Mouse (Mus musculus) MEL (cell line): ENCODE measurements around the gene Arsg. TPM values are rescaled to one million over a fixed set of nuclear protein-coding genes. Genes with fewer than 3 reads are reported as not detected.

Experiments used
- DNase-seq: peaks from one replicate; pipeline ENCODE4 v3.0.0; 2011; ENCODE audit warnings: low read depth, low spot score
- H3K27ac ChIP-seq: 2 replicates; pipeline ENCODE4 v1.5.1; 2012; ENCODE audit warnings: low read depth, mild to moderate bottlenecking, control low read depth, low read length, moderate library complexity; ENCODE audit not compliant: control insufficient read depth
- H3K27me3 ChIP-seq, 2 experiments: fragments of 150-350 bp in 1 of 2; sonication (generic) in 1 of 2; 2 replicates each; pipeline ENCODE4 v1.6.1; 2012; ENCODE audit warnings: low read length in 2 of 2, mild to moderate bottlenecking in 2 of 2, improper control_type of control experiment in 1 of 2, moderate library complexity in 1 of 2; ENCODE audit not compliant: insufficient read depth in 2 of 2, control insufficient read depth in 1 of 2
- H3K36me3 ChIP-seq, 2 experiments: 2 replicates each; pipeline ENCODE4 v1.6.1; 2012 to 2014; ENCODE audit warnings: low read length in 2 of 2, improper control_type of control experiment in 1 of 2, inconsistent platforms in 1 of 2, mild to moderate bottlenecking in 1 of 2; ENCODE audit not compliant: insufficient read depth in 2 of 2, control insufficient read depth in 1 of 2
- H3K4me1 ChIP-seq, 2 experiments: fragments of 150-350 bp in 1 of 2; sonication (generic) in 1 of 2; 2 replicates each; pipeline ENCODE4 v1.6.1; 2012; ENCODE audit warnings: low read length in 2 of 2, improper control_type of control experiment in 1 of 2, mild to moderate bottlenecking in 1 of 2; ENCODE audit not compliant: insufficient read depth in 2 of 2, control insufficient read depth in 1 of 2
- H3K4me3 ChIP-seq, 2 experiments: fragments of 150-350 bp in 1 of 2; sonication (generic) in 1 of 2; 2 replicates each; pipeline ENCODE4 v1.5.1; 2012; ENCODE audit warnings: low read depth in 2 of 2, low read length in 2 of 2, mild to moderate bottlenecking in 2 of 2, moderate library complexity in 2 of 2, control low read depth in 1 of 2, improper control_type of control experiment in 1 of 2; ENCODE audit not compliant: control insufficient read depth in 1 of 2, insufficient read depth in 1 of 2
- H3K79me2 ChIP-seq: 2 replicates; pipeline ENCODE4 v1.6.1; 2012; ENCODE audit warnings: mild to moderate bottlenecking, low read length, moderate library complexity; ENCODE audit not compliant: control insufficient read depth, poor library complexity, insufficient read depth
- H3K9ac ChIP-seq: 2 replicates; pipeline ENCODE4 v1.6.1; 2012; ENCODE audit warnings: low read depth, mild to moderate bottlenecking, control low read depth, low read length, moderate library complexity; ENCODE audit not compliant: control insufficient read depth, poor library complexity, severe bottlenecking
- H3K9me3 ChIP-seq: fragments of 150-350 bp; sonication (generic); replicated peaks from 2 replicates; pipeline ENCODE4 v1.6.1; 2012; ENCODE audit warnings: mild to moderate bottlenecking, low read length, improper control_type of control experiment, moderate library complexity; ENCODE audit not compliant: insufficient read depth
- CTCF ChIP-seq, 3 experiments: IDR thresholded peaks in 2 of 3; conservative IDR thresholded peaks in 1 of 3; 2 replicates each; pipeline ENCODE4 v1.5.1; 2011 to 2012; ENCODE audit warnings: low read length in 3 of 3, low read depth in 2 of 3, mild to moderate bottlenecking in 2 of 3, improper control_type of control experiment in 1 of 3, inconsistent platforms in 1 of 3, mixed read lengths in 1 of 3, moderate library complexity in 1 of 3; ENCODE audit not compliant: control insufficient read depth in 1 of 3, insufficient read depth in 1 of 3, poor library complexity in 1 of 3, severe bottlenecking in 1 of 3
- ELF1 ChIP-seq: IDR thresholded peaks from 2 replicates; pipeline ENCODE4 v1.6.1; 2014; ENCODE audit warnings: low read depth, mild to moderate bottlenecking, inconsistent platforms, low read length, improper control_type of control experiment, moderate library complexity
- ETS1 ChIP-seq: IDR thresholded peaks from 2 replicates; pipeline ENCODE4 v1.6.1; 2012; ENCODE audit warnings: low read depth, mild to moderate bottlenecking, inconsistent platforms, low read length, improper control_type of control experiment, moderate library complexity
- GABPA ChIP-seq: IDR thresholded peaks from 2 replicates; pipeline ENCODE4 v1.6.1; 2012; ENCODE audit warnings: low read depth, mild to moderate bottlenecking, inconsistent platforms, low read length, improper control_type of control experiment, moderate library complexity
- JUND ChIP-seq: IDR thresholded peaks from 2 replicates; pipeline ENCODE4 v1.6.1; 2011; ENCODE audit warnings: low read depth, mild to moderate bottlenecking, improper control_type of control experiment, low read length
- KAT2A ChIP-seq: conservative IDR thresholded peaks from 2 replicates; pipeline ENCODE4 v1.6.1; 2012; ENCODE audit warnings: low read depth, low read length, improper control_type of control experiment, inconsistent platforms
- MAX ChIP-seq: IDR thresholded peaks from 2 replicates; pipeline ENCODE4 v1.6.1; 2011; ENCODE audit warnings: low read length, improper control_type of control experiment
- MAZ ChIP-seq: IDR thresholded peaks from 2 replicates; pipeline ENCODE4 v1.6.1; 2012; ENCODE audit warnings: low read depth, mild to moderate bottlenecking, inconsistent platforms, low read length, improper control_type of control experiment
- MYB ChIP-seq: IDR thresholded peaks from 2 replicates; pipeline ENCODE4 v1.6.1; 2011; ENCODE audit warnings: mild to moderate bottlenecking, low read depth, low read length, improper control_type of control experiment
- MYC ChIP-seq: IDR thresholded peaks from 2 replicates; pipeline ENCODE4 v1.6.1; 2011; ENCODE audit warnings: low read depth, mild to moderate bottlenecking, low read length, improper control_type of control experiment, moderate library complexity
- POLR2A ChIP-seq, 2 experiments: IDR thresholded peaks; 2 replicates each; pipeline ENCODE4 v1.6.1; 2011 to 2012; ENCODE audit warnings: low read length in 2 of 2, mild to moderate bottlenecking in 2 of 2, control low read depth in 1 of 2, improper control_type of control experiment in 1 of 2, low read depth in 1 of 2, moderate library complexity in 1 of 2; ENCODE audit not compliant: control insufficient read depth in 1 of 2, insufficient read depth in 1 of 2, poor library complexity in 1 of 2
- POLR2AphosphoS2 ChIP-seq: IDR thresholded peaks from 2 replicates; pipeline ENCODE4 v1.6.1; 2011; ENCODE audit warnings: low read length, improper control_type of control experiment
- POLR2AphosphoS5 ChIP-seq: IDR thresholded peaks from 2 replicates; pipeline ENCODE4 v1.6.1; 2012; ENCODE audit warnings: low read depth, borderline replicate concordance, mild to moderate bottlenecking, inconsistent platforms, low read length, moderate library complexity, mixed read lengths
- RAD21 ChIP-seq: IDR thresholded peaks from 2 replicates; pipeline ENCODE4 v1.6.1; 2011; ENCODE audit warnings: mild to moderate bottlenecking, low read depth, low read length, improper control_type of control experiment
- RCOR1 ChIP-seq: IDR thresholded peaks from 2 replicates; pipeline ENCODE4 v1.6.1; 2012; ENCODE audit warnings: low read depth, mild to moderate bottlenecking, inconsistent platforms, low read length, improper control_type of control experiment
- SIN3A ChIP-seq: IDR thresholded peaks from 2 replicates; pipeline ENCODE4 v1.6.1; 2012; ENCODE audit warnings: low read length, improper control_type of control experiment, inconsistent platforms
- SMC3 ChIP-seq: IDR thresholded peaks from 2 replicates; pipeline ENCODE4 v1.6.1; 2011; ENCODE audit warnings: low read depth, low read length, improper control_type of control experiment
- TAL1 ChIP-seq: IDR thresholded peaks from 2 replicates; pipeline ENCODE4 v1.6.1; 2012; ENCODE audit warnings: mild to moderate bottlenecking, inconsistent platforms, low read length, moderate library complexity, mixed read lengths
- TBP ChIP-seq: IDR thresholded peaks from 2 replicates; pipeline ENCODE4 v1.8.0; 2011; ENCODE audit warnings: low read depth, low read length, improper control_type of control experiment
- UBTF ChIP-seq: IDR thresholded peaks from 2 replicates; pipeline ENCODE4 v1.6.1; 2012; ENCODE audit warnings: low read depth, mild to moderate bottlenecking, inconsistent platforms, low read length, improper control_type of control experiment, moderate library complexity, borderline replicate concordance; ENCODE audit not compliant: insufficient read depth
- USF2 ChIP-seq, 2 experiments: IDR thresholded peaks; 2 replicates each; pipeline ENCODE4 v1.6.1; 2011 to 2012; ENCODE audit warnings: improper control_type of control experiment in 2 of 2, low read length in 2 of 2, borderline replicate concordance in 1 of 2, inconsistent platforms in 1 of 2, low read depth in 1 of 2, mild to moderate bottlenecking in 1 of 2; ENCODE audit not compliant: insufficient read depth in 1 of 2
- ZC3H11A ChIP-seq: IDR thresholded peaks from 2 replicates; pipeline ENCODE4 v1.6.1; 2012; ENCODE audit warnings: low read depth, mild to moderate bottlenecking, inconsistent platforms, low read length, improper control_type of control experiment
- ZMIZ1 ChIP-seq: IDR thresholded peaks from 2 replicates; pipeline ENCODE4 v1.6.1; 2012; ENCODE audit warnings: low read depth, mild to moderate bottlenecking, inconsistent platforms, low read length, improper control_type of control experiment, moderate library complexity
- ZNF384 ChIP-seq: IDR thresholded peaks from 2 replicates; pipeline ENCODE4 v1.6.1; 2012; ENCODE audit warnings: low read depth, mild to moderate bottlenecking, inconsistent platforms, low read length, improper control_type of control experiment
- polyA plus RNA-seq, 2 experiments: library from polyadenylated mRNA; stranded (reverse) in 1 of 2; unstranded in 1 of 2; fragments of >175 nt in 1 of 2; fragments of >200 nt in 1 of 2; gene quantifications; 2 replicates each; pipeline versions ENCODE4 v1.2.1 to v1.2.4; 2012; ENCODE audit warnings: low replicate concordance in 2 of 2, low read depth in 1 of 2; ENCODE audit not compliant: insufficient read length in 2 of 2, insufficient read depth in 1 of 2, missing spikeins in 1 of 2
- total RNA-seq: library from RNA; depleted of rRNA; stranded (reverse); fragments of 300-350 nt; gene quantifications from 2 replicates; pipeline ENCODE4 v1.2.3, GENCODE M21; 2012

Arsg gene
- total and polyA plus RNA-seq, 3 experiments, result 3.9 to 5.2 TPM; not detected in 1

DNA sequence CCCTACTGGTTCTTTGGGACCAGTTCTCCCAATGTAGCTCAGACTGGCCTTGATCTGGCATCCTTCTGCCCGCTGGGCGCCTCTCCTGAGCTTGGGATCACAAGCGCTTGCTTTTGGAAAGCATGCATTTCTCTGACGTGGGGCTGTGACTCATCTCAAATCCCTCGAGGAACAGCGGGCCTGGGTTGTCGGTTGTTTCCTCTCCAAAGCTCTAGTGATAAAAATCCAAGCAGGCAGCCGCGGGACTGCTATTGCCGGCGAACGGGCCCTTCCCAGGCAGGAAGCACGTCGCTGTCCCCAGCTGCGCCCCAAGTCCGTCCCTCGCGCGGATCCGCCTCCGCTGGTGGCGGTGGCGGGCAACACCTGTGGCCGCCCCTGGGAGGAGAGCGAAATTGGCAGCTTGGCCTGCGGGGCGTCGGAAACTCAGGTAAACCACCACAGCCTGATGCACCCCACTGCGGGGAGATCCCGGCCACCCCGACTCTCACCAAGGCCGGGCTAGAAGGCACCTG, 33.3 kb upstream of the Arsg start (continued):
- peak; percentile 62; the same call in 1 of the 2 replicates for TF ChIP-seq ZMIZ1
- no peak for TF ChIP-seq MYB
- TF ChIP-seq POLR2A (IDR thresholded peaks at IDR 0.05; ENCODE audit: control insufficient read depth in 1 of 2, insufficient read depth in 1 of 2, low read depth in 1 of 2, low read length in 2 of 2, poor library complexity in 1 of 2), result peak; percentile 65 to 79
- TF ChIP-seq SMC3, result peak; percentile 19; the same call in 1 of the 2 replicates
- TF ChIP-seq JUND, result no peak
- no peak for TF ChIP-seq GABPA
- peak; percentile 90 for TF ChIP-seq SIN3A
- TF ChIP-seq CTCF (IDR thresholded peaks at IDR 0.05 in 2 of 3, conservative IDR thresholded peaks at IDR 0.05 in 1 of 3; ENCODE audit: control insufficient read depth in 1 of 3, insufficient read depth in 1 of 3, low read depth in 2 of 3, low read length in 3 of 3, poor library complexity in 1 of 3, severe bottlenecking in 1 of 3), result no peak; a peak in 1 of 6 replicates
- TF ChIP-seq TAL1, result no peak
- no peak for TF ChIP-seq UBTF
- TF ChIP-seq ETS1, result peak; percentile 62; the same call in 1 of the 2 replicates
- TF ChIP-seq TBP, result peak; percentile 24; the same call in 1 of the 2 replicates
- peak; percentile 42; the same call in 1 of the 2 replicates for TF ChIP-seq POLR2AphosphoS2
- TF ChIP-seq USF2 (IDR thresholded peaks at IDR 0.05; ENCODE audit: borderline replicate concordance in 1 of 2, insufficient read depth in 1 of 2, low read depth in 1 of 2, low read length in 2 of 2), result no peak
- TF ChIP-seq POLR2AphosphoS5, result no peak
- TF ChIP-seq MAX, result peak; percentile 97
- TF ChIP-seq MAZ, result 0 out of 2 replicates have a peak, but pooled peaks have one; percentile 73

GRCm38 (mm10) chr11:109440641-109441040, 32.5 kb upstream of the Arsg start:
- H3K27me3 ChIP-seq, result no peaks in the 10 kb centered on the region
- TF ChIP-seq ETS1, result no peak
- TF ChIP-seq KAT2A, result no peak
- TF ChIP-seq SIN3A, result no peak
- H3K36me3 ChIP-seq, result peaks cover 0 to 8% of the 10 kb centered on the region in 2 experiments; a peak in 1 of 4 replicates
- peak; percentile 56 for DNase-seq
- H3K27ac ChIP-seq, result no peak overlapping the region
- H3K4me1 ChIP-seq, result peaks cover 0 to 7% of the 10 kb centered on the region in 2 experiments; a peak in 3 of 4 replicates
- peaks cover 2% of the 10 kb centered on the region; the same call in 1 of the 2 replicates for H3K79me2 ChIP-seq
- peak overlapping the region; percentile 82 for H3K9ac ChIP-seq
- no peaks in the 10 kb centered on the region for H3K9me3 ChIP-seq
- H3K4me3 ChIP-seq, result peak overlapping the region; percentile 71 to 75

- Histone ChIP-seq H3K27me3 (no peaks in the 10 kb centered on the region), H3K4me1 (peaks cover 0 to 7% of the 10 kb centered on the region in 2 experiments; a peak in 3 of 4 replicates), H3K79me2 (peaks cover 2% of the 10 kb centered on the region; the same call in 1 of the 2 replicates), H3K9me3 (no peaks in the 10 kb centered on the region), H3K4me3 (no peak overlapping the region; a peak in 1 of 4 replicates), H3K36me3 (peaks cover 0 to 8% of the 10 kb centered on the region in 2 experiments; a peak in 1 of 4 replicates), H3K27ac (no peak overlapping the region), H3K9ac (no peak overlapping the region; the same call in 1 of the 2 replicates)
- no peak for TF ChIP-seq MAX
- TF ChIP-seq UBTF, result no peak
- TF ChIP-seq SIN3A, result peak; percentile 72
- TF ChIP-seq ELF1, result peak; percentile 18; the same call in 1 of the 2 replicates
- TF ChIP-seq ZC3H11A, result peak; percentile 98
- TF ChIP-seq RAD21, result peak; percentile 97
- 0 out of 2 replicates have a peak, but pooled peaks have one; percentile 30 for TF ChIP-seq ETS1
- 0 out of 2 replicates have a peak, but pooled peaks have one; percentile 72 for TF ChIP-seq MYC
- peak in 2 of 3 experiments; percentile 81 to 83; a peak in 5 of 6 replicates for TF ChIP-seq CTCF (IDR thresholded peaks at IDR 0.05 in 2 of 3, conservative IDR thresholded peaks at IDR 0.05 in 1 of 3; ENCODE audit: control insufficient read depth in 1 of 3, insufficient read depth in 1 of 3, low read depth in 2 of 3, low read length in 3 of 3, poor library complexity in 1 of 3, severe bottlenecking in 1 of 3)
- no peak for TF ChIP-seq MAZ
- TF ChIP-seq POLR2AphosphoS5, result no peak
- 0 out of 2 replicates have a peak, but pooled peaks have one; percentile 19 for TF ChIP-seq RCOR1
- TF ChIP-seq JUND, result peak; percentile 65; the same call in 1 of the 2 replicates
- no peak for TF ChIP-seq ZNF384
- TF ChIP-seq SMC3, result peak; percentile 98
- DNase-seq, result peak; percentile 89
Measured at GRCm38 (mm10) chr11:109441119-109441518, 32.1 kb upstream of the Arsg start.
